Mouse (Mus musculus): Measurements from ENCODE around the gene Nr2c1. TPM values are rescaled to one million over a fixed set of nuclear protein-coding genes. Genes with fewer than 3 reads are reported as not detected.

Gene Nr2c1
- polyA plus RNA-seq, 1 experiment from 2014 or later = 12.5 TPM

GRCm38 (mm10) chr10:94118993-94119392 is 28.8 kb upstream of the Nr2c1 start:
- Histone ChIP-seq H3K4me1 (no peaks in the 10 kb centered on the region), H3K9ac (no peak overlapping the region), H3K9me3 (no peaks in the 10 kb centered on the region), H3K36me3 (peaks cover 8% of the 10 kb centered on the region), H3K27me3 (replicated peaks) (no peaks in the 10 kb centered on the region), H3K4me3 (no peak overlapping the region), H3K4me2 (replicated peaks) (no peak overlapping the region), H3K27ac (no peak overlapping the region)
- no peak for ATAC-seq (ENCODE audit: low FRiP score, low read depth)
- 93% methylated on average over 7 of the region's 7 CpGs for WGBS

GRCm38 (mm10) chr10:94120676-94121075 is 27.1 kb upstream of the Nr2c1 start:
- Histone ChIP-seq H3K4me1 (no peaks in the 10 kb centered on the region), H3K9ac (no peak overlapping the region), H3K4me2 (replicated peaks) (no peak overlapping the region), H3K27me3 (replicated peaks) (no peaks in the 10 kb centered on the region), H3K4me3 (no peak overlapping the region), H3K36me3 (peaks cover 10% of the 10 kb centered on the region), H3K9me3 (no peaks in the 10 kb centered on the region), H3K27ac (no peak overlapping the region)
- no peak for ATAC-seq (ENCODE audit: low FRiP score, low read depth)
- WGBS = 93% methylated on average over 9 of the region's 9 CpGs

- no peaks in the 10 kb centered on the region for H3K27me3 ChIP-seq (replicated peaks)
- 90% methylated on average over 7 of the region's 7 CpGs for WGBS
- ATAC-seq (ENCODE audit: low FRiP score, low read depth) = no peak
- no peak overlapping the region for H3K27ac ChIP-seq
- no peaks in the 10 kb centered on the region for H3K4me1 ChIP-seq
- H3K9ac ChIP-seq = no peak overlapping the region
- peaks cover 10% of the 10 kb centered on the region for H3K36me3 ChIP-seq
- H3K4me3 ChIP-seq = no peak overlapping the region
- no peaks in the 10 kb centered on the region for H3K9me3 ChIP-seq
- no peak overlapping the region for H3K4me2 ChIP-seq (replicated peaks)
Observed at GRCm38 (mm10) chr10:94122595-94122994, 25.2 kb upstream of the Nr2c1 start.

GRCm38 (mm10) chr10:94123581-94123980 is 24.2 kb upstream of the Nr2c1 start:
- no peaks in the 10 kb centered on the region for H3K9me3 ChIP-seq
- no peaks in the 10 kb centered on the region for H3K27me3 ChIP-seq (replicated peaks)
- no peaks in the 10 kb centered on the region for H3K4me1 ChIP-seq
- no peak for ATAC-seq (ENCODE audit: low FRiP score, low read depth)
- H3K27ac ChIP-seq = no peak overlapping the region
- H3K9ac ChIP-seq = no peak overlapping the region
- H3K4me2 ChIP-seq (replicated peaks) = no peak overlapping the region
- no peak overlapping the region for H3K4me3 ChIP-seq
- peaks cover 10% of the 10 kb centered on the region for H3K36me3 ChIP-seq
- 84% methylated on average over 5 of the region's 5 CpGs for WGBS

- H3K27ac ChIP-seq = no peak overlapping the region
- H3K9me3 ChIP-seq = no peaks in the 10 kb centered on the region
- 76% methylated on average over 5 of the region's 5 CpGs for WGBS
- no peak overlapping the region for H3K4me2 ChIP-seq (replicated peaks)
- H3K9ac ChIP-seq = no peak overlapping the region
- no peak for ATAC-seq (ENCODE audit: low FRiP score, low read depth)
- no peak overlapping the region for H3K4me3 ChIP-seq
- peaks cover 10% of the 10 kb centered on the region for H3K36me3 ChIP-seq
- no peaks in the 10 kb centered on the region for H3K4me1 ChIP-seq
- H3K27me3 ChIP-seq (replicated peaks) = no peaks in the 10 kb centered on the region
Observed at GRCm38 (mm10) chr10:94124376-94124775, 23.4 kb upstream of the Nr2c1 start.

- Histone ChIP-seq H3K27me3 (replicated peaks) (no peaks in the 10 kb centered on the region), H3K9me3 (no peaks in the 10 kb centered on the region), H3K36me3 (peaks cover 2% of the 10 kb centered on the region; the same call in 1 of the 2 replicates), H3K4me3 (no peak overlapping the region), H3K4me2 (replicated peaks) (0 out of 2 replicates have a peak overlapping the region, but pooled peaks have one; percentile 6), H3K4me1 (no peaks in the 10 kb centered on the region; the same call in 1 of the 2 replicates), H3K9ac (no peak overlapping the region), H3K27ac (no peak overlapping the region)
- peak; percentile 85 for ATAC-seq (ENCODE audit: low FRiP score, low read depth)
- 32% methylated on average over 9 of the region's 9 CpGs for WGBS
Observed at GRCm38 (mm10) chr10:94129680-94130119, 18.1 kb upstream of the Nr2c1 start.

- Histone ChIP-seq H3K9ac (no peak overlapping the region), H3K27me3 (replicated peaks) (no peaks in the 10 kb centered on the region), H3K27ac (no peak overlapping the region), H3K9me3 (no peaks in the 10 kb centered on the region), H3K4me2 (replicated peaks) (no peak overlapping the region), H3K36me3 (no peaks in the 10 kb centered on the region; the same call in none of the 2 replicates), H3K4me1 (no peaks in the 10 kb centered on the region; the same call in 1 of the 2 replicates), H3K4me3 (no peak overlapping the region)
- WGBS = 82% methylated on average over 8 of the region's 8 CpGs
- no peak for ATAC-seq (ENCODE audit: low FRiP score, low read depth)
Observed at GRCm38 (mm10) chr10:94133081-94133480, 14.7 kb upstream of the Nr2c1 start.

GRCm38 (mm10) chr10:94133674-94134073 is 14.1 kb upstream of the Nr2c1 start:
- Histone ChIP-seq H3K4me1 (no peaks in the 10 kb centered on the region; the same call in 1 of the 2 replicates), H3K36me3 (no peaks in the 10 kb centered on the region; the same call in none of the 2 replicates), H3K9ac (no peak overlapping the region), H3K27me3 (replicated peaks) (no peaks in the 10 kb centered on the region), H3K4me3 (no peak overlapping the region), H3K4me2 (replicated peaks) (no peak overlapping the region), H3K27ac (no peak overlapping the region), H3K9me3 (no peaks in the 10 kb centered on the region)
- no peak for ATAC-seq (ENCODE audit: low FRiP score, low read depth)
- WGBS = 91% methylated on average over 7 of the region's 7 CpGs

GRCm38 (mm10) chr10:94134535-94135390 is 13.1 kb upstream of the Nr2c1 start:
- Histone ChIP-seq H3K4me1 (no peaks in the 10 kb centered on the region; the same call in 1 of the 2 replicates), H3K27ac (no peak overlapping the region), H3K4me2 (replicated peaks) (no peak overlapping the region), H3K9ac (no peak overlapping the region), H3K36me3 (peaks cover 9% of the 10 kb centered on the region), H3K4me3 (no peak overlapping the region), H3K9me3 (no peaks in the 10 kb centered on the region), H3K27me3 (replicated peaks) (no peaks in the 10 kb centered on the region)
- 93% methylated on average over 12 of the region's 12 CpGs for WGBS
- ATAC-seq (ENCODE audit: low FRiP score, low read depth) = no peak

GRCm38 (mm10) chr10:94138890-94139482 is 8.8 kb upstream of the Nr2c1 start:
- Histone ChIP-seq H3K4me1 (no peaks in the 10 kb centered on the region; the same call in 1 of the 2 replicates), H3K9ac (no peak overlapping the region), H3K27me3 (replicated peaks) (no peaks in the 10 kb centered on the region), H3K27ac (no peak overlapping the region), H3K4me3 (no peak overlapping the region), H3K9me3 (no peaks in the 10 kb centered on the region), H3K4me2 (replicated peaks) (no peak overlapping the region), H3K36me3 (peaks cover 12% of the 10 kb centered on the region)
- no peak for ATAC-seq (ENCODE audit: low FRiP score, low read depth)
- WGBS = 90% methylated on average over 10 of the region's 10 CpGs

GRCm38 (mm10) chr10:94140227-94140931 is 7.4 kb upstream of the Nr2c1 start:
- H3K9me3 ChIP-seq = no peaks in the 10 kb centered on the region
- 84% methylated on average over 3 of the region's 3 CpGs for WGBS
- no peak overlapping the region for H3K4me3 ChIP-seq
- peaks cover 12% of the 10 kb centered on the region for H3K36me3 ChIP-seq
- H3K27me3 ChIP-seq (replicated peaks) = no peaks in the 10 kb centered on the region
- ATAC-seq (ENCODE audit: low FRiP score, low read depth) = no peak
- no peak overlapping the region for H3K27ac ChIP-seq
- H3K4me1 ChIP-seq = no peaks in the 10 kb centered on the region
- H3K4me2 ChIP-seq (replicated peaks) = no peak overlapping the region
- H3K9ac ChIP-seq = no peak overlapping the region

- Histone ChIP-seq H3K9me3 (no peaks in the 10 kb centered on the region), H3K27me3 (replicated peaks) (no peaks in the 10 kb centered on the region), H3K36me3 (peaks cover 12% of the 10 kb centered on the region; the same call in 1 of the 2 replicates), H3K9ac (no peak overlapping the region), H3K4me1 (no peaks in the 10 kb centered on the region), H3K4me3 (no peak overlapping the region), H3K4me2 (replicated peaks) (no peak overlapping the region), H3K27ac (no peak overlapping the region)
- no peak for ATAC-seq (ENCODE audit: low FRiP score, low read depth)
- 93% methylated on average over 3 of the region's 3 CpGs for WGBS
Observed at GRCm38 (mm10) chr10:94142427-94142826, 5.4 kb upstream of the Nr2c1 start.
